Mouse (Mus musculus) liver, embryonic 14.5 days (tissue): ENCODE data around the gene Dcn.

Experiments used
- CTCF ChIP-seq: IDR thresholded peaks from 2 replicates; pipeline ENCODE4 v1.5.1; 2016; ENCODE audit warnings: antibody characterized with exemption, low read depth, control low read depth
- EP300 ChIP-seq: IDR thresholded peaks from 2 replicates; pipeline ENCODE4 v1.6.1; 2016; ENCODE audit warnings: antibody characterized with exemption, low read depth

- TF ChIP-seq CTCF (no peak), EP300 (no peak)
Observed at GRCm38 (mm10) chr10:97482150-97482549, 2.7 kb downstream of the Dcn start.
